Mouse (Mus musculus) small intestine, adult 2 months (tissue): ENCODE results near the gene Pkp3.

Experiments used
- CTCF ChIP-seq: fragments of 200-500 bp; IDR thresholded peaks from 2 replicates; pipeline ENCODE4 v1.5.1; 2012; ENCODE audit warnings: low read depth, mild to moderate bottlenecking, control low read depth, inconsistent platforms, low read length, moderate library complexity, mixed read lengths; ENCODE audit not compliant: insufficient replicate concordance, insufficient read length; ENCODE audit errors: extremely low read depth
- POLR2A ChIP-seq: fragments of 200-500 bp; IDR thresholded peaks from 2 replicates; pipeline ENCODE4 v1.6.1; 2012; ENCODE audit warnings: low read depth, mild to moderate bottlenecking, control low read depth, inconsistent platforms, low read length, moderate library complexity

- TF ChIP-seq CTCF (no peak), POLR2A (no peak)
Measured at GRCm38 (mm10) chr7:141028831-141029230, 49.2 kb upstream of the Pkp3 start, which contains the start of gene Gm17387.
